Mouse (Mus musculus) testis, adult 2 months (tissue): ENCODE measurements around the gene H1f0. TPM values are rescaled to one million over a fixed set of nuclear protein-coding genes. Genes with fewer than 3 reads are reported as not detected.

Experiments used
- H3K27ac ChIP-seq: fragments of 200-500 bp; 2 replicates; pipeline ENCODE4 v1.5.1; 2012; ENCODE audit warnings: low read depth, low read length; ENCODE audit not compliant: control insufficient read depth, insufficient read depth
- H3K27me3 ChIP-seq: fragments of 200-500 bp; 2 replicates; pipeline ENCODE4 v1.6.1; 2012; ENCODE audit warnings: mild to moderate bottlenecking, low read length, moderate library complexity; ENCODE audit not compliant: control insufficient read depth, insufficient read depth
- H3K36me3 ChIP-seq: fragments of 200-500 bp; 2 replicates; pipeline ENCODE4 v1.6.1; 2012; ENCODE audit warnings: mild to moderate bottlenecking, low read length; ENCODE audit not compliant: control insufficient read depth, insufficient read depth
- H3K4me1 ChIP-seq: fragments of 200-500 bp; 2 replicates; pipeline ENCODE4 v1.6.1; 2012; ENCODE audit warnings: low read length; ENCODE audit not compliant: control insufficient read depth, insufficient read depth
- H3K4me3 ChIP-seq: fragments of 200-500 bp; 2 replicates; pipeline ENCODE4 v1.5.1; 2012; ENCODE audit warnings: low read depth, mild to moderate bottlenecking, low read length, moderate library complexity, mixed read lengths; ENCODE audit not compliant: control insufficient read depth
- CTCF ChIP-seq: fragments of 200-500 bp; IDR thresholded peaks from 2 replicates; pipeline ENCODE4 v1.5.1; 2012; ENCODE audit warnings: low read depth, mild to moderate bottlenecking, inconsistent platforms, low read length, moderate library complexity; ENCODE audit not compliant: control insufficient read depth, insufficient read depth, insufficient replicate concordance
- POLR2A ChIP-seq: fragments of 200-500 bp; IDR thresholded peaks from 2 replicates; pipeline ENCODE4 v1.6.1; 2012; ENCODE audit warnings: low read depth, mild to moderate bottlenecking, inconsistent platforms, low read length, moderate library complexity; ENCODE audit not compliant: control insufficient read depth
- polyA plus RNA-seq: library from polyadenylated mRNA; depleted of rRNA; stranded (reverse); fragments of >200 nt; gene quantifications from 2 replicates; pipeline ENCODE4 v1.2.3, GENCODE M21; 2012

Gene H1f0
- polyA plus RNA-seq, 1 experiment: 9.7 TPM

GRCm38 (mm10) chr15:79065086-79065770, 37.0 kb downstream of the H1f0 start:
- Histone ChIP-seq H3K27me3 (no peaks in the 10 kb centered on the region), H3K36me3 (no peaks in the 10 kb centered on the region; the same call in 1 of the 2 replicates), H3K27ac (peak overlapping the region; percentile 59), H3K4me3 (peak overlapping the region; percentile 74), H3K4me1 (peaks cover 18% of the 10 kb centered on the region)
- no peak for TF ChIP-seq POLR2A
- TF ChIP-seq CTCF: no peak

GRCm38 (mm10) chr15:79066276-79066675, 38.0 kb downstream of the H1f0 start:
- Histone ChIP-seq H3K36me3 (no peaks in the 10 kb centered on the region), H3K4me1 (peaks cover 18% of the 10 kb centered on the region), H3K27me3 (no peaks in the 10 kb centered on the region), H3K27ac (peak overlapping the region; percentile 71), H3K4me3 (peak overlapping the region; percentile 74)
- TF ChIP-seq POLR2A (0 out of 2 replicates have a peak, but pooled peaks have one; percentile 24), CTCF (no peak)

DNA sequence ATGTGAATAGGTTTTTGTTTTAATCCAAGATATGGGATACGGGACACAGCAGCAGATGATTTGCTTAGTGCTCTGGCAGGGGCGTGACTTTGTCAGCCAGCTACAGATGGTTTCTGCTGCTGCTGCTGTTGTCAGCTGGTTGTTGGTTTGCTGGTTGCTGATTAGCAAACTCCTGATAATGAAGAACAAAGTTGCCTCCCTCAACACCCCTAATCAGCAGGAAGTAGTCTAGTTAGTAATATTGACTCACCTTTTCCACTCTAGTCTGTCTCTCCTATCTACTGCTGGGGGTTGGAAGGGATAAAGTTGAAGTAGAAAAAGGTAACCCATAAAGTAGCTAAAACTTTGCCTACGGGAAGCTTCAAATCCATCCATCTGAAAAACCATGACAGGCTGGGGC, 39.4 kb downstream of the H1f0 start:
- Histone ChIP-seq H3K27ac (peak overlapping the region; percentile 71; the same call in 1 of the 2 replicates), H3K4me3 (no peak overlapping the region), H3K36me3 (no peaks in the 10 kb centered on the region), H3K4me1 (peaks cover 18% of the 10 kb centered on the region), H3K27me3 (no peaks in the 10 kb centered on the region)
- TF ChIP-seq POLR2A (no peak), CTCF (no peak)

- H3K4me1 ChIP-seq: peaks cover 18% of the 10 kb centered on the region
- no peak overlapping the region for H3K4me3 ChIP-seq
- no peak for TF ChIP-seq CTCF
- no peak for TF ChIP-seq POLR2A
- no peaks in the 10 kb centered on the region for H3K36me3 ChIP-seq
- no peaks in the 10 kb centered on the region for H3K27me3 ChIP-seq
- no peak overlapping the region for H3K27ac ChIP-seq
These were observed 40.2 kb downstream of the H1f0 start for GRCm38 (mm10) chr15:79068416-79068815.

DNA sequence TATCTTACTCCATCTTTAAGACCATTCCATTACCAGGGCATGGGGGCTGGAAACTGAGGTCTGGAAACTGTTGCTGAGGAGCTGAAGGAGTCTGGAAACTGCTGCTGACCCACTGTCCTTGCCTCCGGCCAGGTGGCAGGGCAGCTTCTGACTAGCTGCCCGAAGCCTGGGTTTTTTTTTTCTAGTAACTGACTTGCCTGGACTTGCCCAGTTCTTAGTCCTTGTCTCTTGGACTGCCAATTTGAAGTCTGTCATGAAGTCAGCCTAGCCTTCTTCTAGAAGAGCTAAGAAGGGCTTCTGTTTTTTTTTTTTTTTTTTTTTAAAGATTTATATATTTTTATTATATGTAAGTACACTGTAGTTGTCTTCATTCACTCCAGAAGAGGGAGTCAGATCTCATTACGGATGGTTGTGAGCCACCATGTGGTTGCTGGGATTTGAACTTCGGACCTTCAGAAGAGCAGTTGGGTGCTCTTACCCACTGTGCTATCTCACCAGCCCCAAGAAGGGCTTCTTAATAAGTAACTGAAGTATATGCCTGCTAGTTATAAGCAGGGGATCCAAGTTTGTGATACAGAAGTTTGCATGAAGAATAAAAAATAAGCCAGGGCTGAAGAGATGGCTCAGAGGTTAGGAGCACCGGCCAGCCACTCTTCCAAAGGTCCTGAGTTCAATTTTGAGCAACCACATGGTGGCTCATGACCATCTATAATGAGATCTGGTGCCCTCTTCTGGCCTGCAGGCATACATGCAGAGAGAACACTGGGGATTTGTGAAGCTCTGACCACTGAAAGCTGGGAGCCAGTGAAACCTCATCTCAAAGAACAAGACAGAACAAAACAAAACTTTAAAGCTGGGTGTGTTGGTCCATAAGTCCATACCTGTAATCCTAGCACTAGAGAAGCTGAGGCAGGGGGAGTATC, 43.1 kb downstream of the H1f0 start:
- TF ChIP-seq CTCF (no peak; the same call in 1 of the 2 replicates), POLR2A (no peak)
- Histone ChIP-seq H3K27me3 (no peaks in the 10 kb centered on the region), H3K36me3 (no peaks in the 10 kb centered on the region), H3K4me1 (peaks cover 14% of the 10 kb centered on the region), H3K4me3 (no peak overlapping the region), H3K27ac (no peak overlapping the region)

DNA sequence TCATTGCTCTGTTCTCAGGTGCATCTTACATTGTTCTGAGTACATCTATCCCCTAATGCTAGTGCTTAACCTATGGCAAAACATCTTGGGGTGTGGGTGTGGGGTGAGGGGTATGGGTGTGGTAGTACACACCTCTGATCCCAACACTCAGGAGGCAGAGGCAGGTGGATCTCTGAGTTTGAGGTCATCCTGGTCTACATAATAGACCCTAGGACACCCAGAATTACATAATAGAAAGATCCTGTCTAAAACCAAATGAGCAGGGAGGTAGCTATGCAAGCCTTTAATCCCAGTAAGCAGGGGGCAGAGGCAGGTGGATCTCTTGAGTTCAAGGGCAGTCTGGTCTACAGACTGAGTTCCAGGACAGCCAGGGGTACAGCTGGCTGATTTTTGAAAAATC, 45.5 kb downstream of the H1f0 start:
- H3K4me1 ChIP-seq: peaks cover 7% of the 10 kb centered on the region
- H3K4me3 ChIP-seq: no peak overlapping the region
- H3K27ac ChIP-seq: no peak overlapping the region
- no peaks in the 10 kb centered on the region for H3K27me3 ChIP-seq
- no peak for TF ChIP-seq POLR2A
- no peak for TF ChIP-seq CTCF
- no peaks in the 10 kb centered on the region for H3K36me3 ChIP-seq

- Histone ChIP-seq H3K27me3 (no peaks in the 10 kb centered on the region), H3K36me3 (peaks cover 3% of the 10 kb centered on the region), H3K4me3 (peak overlapping the region; percentile 99), H3K4me1 (peaks cover 7% of the 10 kb centered on the region), H3K27ac (peak overlapping the region; percentile 84)
- TF ChIP-seq POLR2A (no peak), CTCF (no peak)
These were observed 46.2 kb downstream of the H1f0 start for GRCm38 (mm10) chr15:79074446-79074845.
